Mouse (Mus musculus): ENCODE measurements around the gene Mvb12b.

The Mvb12b gene

DNA sequence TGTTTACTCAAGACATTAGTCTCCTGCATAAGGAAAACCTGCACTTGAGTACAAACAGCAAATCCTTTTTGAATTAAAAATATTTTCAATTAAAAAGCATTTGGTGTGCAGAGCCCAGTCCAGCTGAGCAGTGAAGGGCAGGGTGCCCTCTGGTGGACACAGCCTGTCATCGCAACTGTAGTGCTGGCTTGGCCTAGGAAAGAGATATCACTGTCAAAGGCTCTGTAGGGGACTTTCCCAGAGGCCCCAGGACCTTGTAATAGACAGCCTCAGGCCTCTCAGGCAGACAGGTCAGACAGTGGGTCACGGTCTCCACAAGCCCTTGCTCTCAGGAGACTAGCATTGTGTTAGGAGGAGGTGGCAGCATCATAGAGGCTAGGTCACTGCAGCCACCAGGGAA, 151.0 kb downstream of the Mvb12b start:
- peak; percentile 47 for DNase-seq (ENCODE audit: low read depth, low spot score)

DNA sequence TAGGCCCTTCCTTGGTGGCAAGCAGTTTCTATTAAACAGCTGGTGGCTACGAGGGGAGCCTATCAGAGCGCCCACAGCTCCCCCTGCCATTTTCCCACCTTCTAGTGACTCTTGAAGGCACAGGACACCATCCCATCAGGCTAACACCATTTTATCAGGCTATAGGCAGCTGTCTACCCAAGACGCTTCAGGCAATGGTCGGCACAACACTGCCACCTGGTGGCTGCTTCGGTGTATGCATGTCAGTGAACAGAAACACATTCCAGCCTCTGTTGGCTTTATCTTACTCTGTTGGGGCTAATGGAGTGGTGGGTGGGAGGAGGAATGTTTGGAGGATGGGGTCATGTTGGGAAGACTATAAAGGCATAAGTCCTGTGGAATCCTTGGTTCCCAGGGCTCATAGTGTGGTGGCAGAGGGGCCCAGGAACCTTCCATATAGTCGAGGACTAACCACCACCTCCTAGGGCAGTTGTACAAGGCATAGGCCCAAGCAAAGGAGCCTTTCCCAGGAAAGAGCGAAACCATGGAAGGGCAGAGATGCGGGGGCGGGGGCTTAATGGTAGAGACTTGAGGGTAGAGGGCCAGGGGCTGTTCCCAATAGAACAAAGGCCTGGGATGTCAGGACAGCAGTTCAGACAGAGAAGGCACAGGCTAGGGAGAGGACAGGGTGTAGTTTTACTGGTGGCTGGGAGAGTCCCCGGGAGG, 152.8 kb downstream of the Mvb12b start:
- DNase-seq (ENCODE audit: low read depth, low spot score) = peak; percentile 55

DNA sequence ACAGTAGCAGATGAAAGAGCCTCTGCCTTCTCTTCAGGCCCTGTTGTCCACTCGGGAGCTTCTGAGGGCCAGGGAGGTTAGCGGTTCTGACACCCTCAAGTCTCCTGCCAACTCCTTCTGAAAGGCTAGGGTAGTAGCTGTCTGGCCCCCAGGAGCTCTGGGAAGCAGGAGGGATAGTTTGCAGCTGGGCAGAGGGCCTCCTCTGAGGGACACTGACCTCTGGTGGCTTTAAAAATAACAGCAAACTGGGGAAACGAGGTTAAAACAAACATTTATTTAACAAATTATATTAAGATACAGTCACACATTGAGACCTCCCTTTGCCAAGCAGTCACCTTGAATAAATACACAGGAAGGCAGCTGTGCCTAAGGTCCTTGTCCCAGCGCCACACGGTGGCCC, 158.0 kb downstream of the Mvb12b start:
- DNase-seq (ENCODE audit: low read depth, low spot score) = no peak

DNA sequence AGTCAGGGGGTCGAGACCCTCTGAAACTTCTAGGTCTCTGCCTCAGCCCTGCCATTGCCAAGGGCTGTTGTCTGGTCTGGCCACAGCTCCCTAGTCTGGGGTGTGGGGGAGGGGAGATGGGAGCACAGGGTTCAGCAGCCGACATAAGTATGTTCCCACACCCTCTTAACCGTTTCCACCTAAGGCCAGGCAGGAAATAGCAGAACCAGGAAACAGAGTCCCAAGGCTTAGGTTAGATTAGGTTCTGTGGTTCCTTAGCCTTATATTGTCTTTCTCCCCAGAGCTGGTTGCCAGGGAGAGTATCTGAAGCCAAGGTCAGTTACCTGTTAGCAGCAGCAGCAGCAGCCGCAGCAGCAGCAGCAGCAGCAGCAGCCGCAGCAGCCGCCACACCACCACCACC, 160.5 kb downstream of the Mvb12b start:
- no peak for DNase-seq (ENCODE audit: low read depth, low spot score)

DNA sequence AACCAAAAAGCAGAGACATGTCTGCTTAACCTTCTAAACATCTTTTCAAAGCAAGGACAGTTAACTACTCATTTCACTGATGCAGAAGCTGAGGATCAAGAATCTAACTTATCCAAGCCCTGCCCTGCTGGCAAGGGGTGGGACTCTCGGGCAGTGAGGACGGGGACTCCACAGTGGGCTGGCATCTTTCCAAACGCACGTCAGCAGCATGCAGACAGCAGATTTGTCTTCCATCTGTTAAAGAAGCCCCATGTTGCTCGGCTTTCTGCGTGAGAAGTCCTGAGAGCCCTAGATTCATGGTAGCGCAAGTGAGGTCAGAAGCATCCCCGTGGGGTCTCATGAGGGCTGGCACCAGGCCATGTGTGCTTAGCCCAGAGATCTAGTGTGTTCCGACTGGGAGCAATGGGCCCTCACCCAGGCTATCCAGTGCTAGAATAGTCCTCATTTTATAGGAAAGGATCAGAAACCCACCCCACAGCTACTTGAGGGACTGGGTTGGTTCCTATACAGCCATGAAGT, 167.3 kb downstream of the Mvb12b start:
- DNase-seq (ENCODE audit: low read depth, low spot score) = no peak

DNA sequence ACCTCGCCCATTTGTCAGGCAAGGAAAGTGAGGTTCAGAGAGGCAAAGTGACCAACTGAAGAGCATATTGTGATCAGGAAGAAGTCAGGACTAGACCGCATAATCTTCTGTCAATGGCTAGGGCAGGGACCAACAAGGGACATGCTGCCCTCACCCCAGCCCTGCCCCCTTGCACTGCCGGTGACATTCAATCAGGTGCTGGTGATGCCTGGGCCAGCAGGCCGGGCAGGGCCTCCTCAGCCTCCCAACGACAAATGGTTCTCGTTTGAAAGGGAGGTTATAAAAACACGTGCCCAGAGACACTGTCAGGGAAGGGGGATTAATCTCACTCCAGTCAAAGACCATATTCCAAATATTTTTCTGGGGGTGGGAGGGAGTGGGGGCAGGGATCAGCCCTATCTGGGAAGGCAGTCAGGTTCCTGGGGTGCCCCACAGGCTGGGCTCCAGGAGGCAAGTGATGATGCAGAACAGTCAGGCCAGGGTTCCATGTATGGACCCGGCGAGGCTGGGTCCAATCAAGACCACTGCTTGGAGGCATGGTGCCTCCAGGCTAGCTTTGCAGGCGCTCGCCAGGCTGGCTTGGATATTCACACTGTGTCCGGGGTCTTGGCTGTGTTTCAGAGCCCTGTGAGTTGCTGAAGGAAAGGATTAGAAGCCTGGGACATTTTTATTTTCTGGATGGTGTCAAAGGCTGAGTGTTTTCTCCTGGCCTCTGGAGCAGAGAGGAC, 168.2 kb downstream of the Mvb12b start:
- no peak for DNase-seq (ENCODE audit: low read depth, low spot score)

DNA sequence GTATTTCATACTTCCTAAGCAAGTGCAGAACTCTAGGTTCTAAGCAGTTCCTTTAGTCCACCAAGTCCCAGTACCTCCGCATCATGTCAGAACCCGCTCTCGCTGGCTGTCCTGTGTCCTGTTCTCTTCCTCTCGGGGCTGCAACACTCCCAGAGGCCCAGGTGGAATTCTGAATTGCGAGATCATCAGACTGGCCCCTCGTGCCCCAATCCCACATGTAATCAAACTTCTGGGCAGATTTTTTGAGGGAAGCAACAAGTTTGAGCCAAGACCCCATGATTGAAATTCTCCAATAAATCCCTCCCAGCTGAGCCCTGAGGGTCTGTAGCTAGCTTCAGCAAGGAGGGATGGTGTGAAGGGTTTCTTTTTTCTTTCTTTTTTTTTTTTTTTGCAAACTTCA, 169.2 kb downstream of the Mvb12b start:
- DNase-seq (ENCODE audit: low read depth, low spot score) = no peak

DNA sequence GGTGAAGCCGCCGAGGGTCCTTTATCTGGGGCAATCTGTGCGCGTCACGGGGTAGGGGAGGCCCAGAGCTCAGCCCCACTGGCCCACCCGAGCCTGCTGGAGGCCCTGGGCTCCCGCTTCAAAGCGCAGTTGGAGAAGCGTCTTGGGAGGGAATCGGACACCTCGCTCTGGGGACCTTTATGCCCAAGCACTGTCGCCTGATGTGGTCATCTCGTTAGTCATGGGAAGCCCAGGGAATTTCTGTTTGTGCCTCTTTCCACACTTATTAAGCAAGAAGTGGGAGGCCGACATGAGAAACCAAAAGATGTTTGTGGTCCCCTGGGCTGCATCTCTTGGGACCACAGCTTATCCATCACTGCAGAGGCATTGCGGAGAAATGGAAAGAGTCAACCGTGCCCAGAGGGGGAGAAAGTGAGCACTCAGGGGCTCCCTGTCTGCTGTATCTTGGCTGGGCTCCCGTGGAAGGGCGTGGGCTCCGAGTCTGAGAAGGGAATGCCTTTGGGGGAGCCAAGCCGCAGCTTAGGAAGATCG, 169.9 kb downstream of the Mvb12b start:
- no peak for DNase-seq (ENCODE audit: low read depth, low spot score)

DNA sequence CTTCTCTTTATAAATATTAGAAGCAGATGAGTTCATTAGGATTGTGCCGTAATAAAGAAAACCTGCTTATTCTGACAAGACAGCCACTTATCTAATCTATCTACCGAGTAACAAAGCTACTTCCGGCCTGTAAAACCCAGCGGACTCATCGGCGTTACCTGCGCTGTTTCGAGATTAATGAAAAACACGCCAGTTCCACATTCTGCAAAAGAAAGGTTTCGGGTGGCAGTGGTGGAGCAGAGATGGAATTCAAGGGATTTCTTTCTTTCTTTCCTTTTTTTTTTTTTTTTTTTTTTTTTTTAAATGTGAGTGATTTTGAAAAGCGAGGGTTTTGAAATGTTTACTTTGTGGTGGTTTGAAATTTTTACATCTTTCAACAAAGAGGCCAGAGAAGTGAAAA, 170.4 kb downstream of the Mvb12b start:
- DNase-seq (ENCODE audit: low read depth, low spot score) = no peak

DNA sequence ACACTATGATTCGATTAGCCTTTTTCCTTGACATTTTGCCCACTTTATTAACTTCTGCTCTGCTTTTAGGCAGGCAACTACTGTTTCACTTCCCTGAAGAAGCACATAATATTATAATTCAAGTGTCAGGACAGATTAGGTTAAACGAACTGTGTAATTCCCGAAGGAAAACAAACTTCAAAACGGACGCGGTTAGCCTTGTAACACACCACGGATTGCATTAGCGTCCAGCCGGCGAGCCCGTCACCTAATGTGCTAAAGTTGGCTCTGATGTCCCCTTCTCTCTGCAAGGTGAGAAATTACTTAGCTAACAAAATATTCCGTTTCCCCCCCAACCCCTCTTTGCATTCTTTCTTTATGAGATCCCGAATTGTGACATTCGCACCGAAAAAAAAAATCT, 170.9 kb downstream of the Mvb12b start:
- DNase-seq (ENCODE audit: low read depth, low spot score) = no peak

DNA sequence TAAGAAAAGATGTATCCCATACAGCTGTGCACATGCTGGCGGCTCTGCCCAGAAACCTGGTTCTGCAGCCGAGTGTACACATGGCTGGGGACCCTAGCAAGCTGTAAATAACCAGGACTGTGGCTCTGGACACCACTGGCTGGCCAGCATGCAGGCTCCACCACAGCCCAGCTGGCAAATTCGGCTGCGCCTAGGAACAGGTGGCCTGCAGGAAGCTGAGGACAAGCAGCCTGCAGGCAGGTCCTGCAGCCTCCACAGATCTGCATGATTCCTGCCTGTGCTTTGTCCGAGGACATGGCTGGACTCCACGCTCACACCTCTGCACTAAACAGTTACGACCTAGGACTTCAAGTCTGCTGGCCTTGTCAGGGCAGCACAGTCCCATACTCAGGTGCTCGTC, 172.8 kb downstream of the Mvb12b start:
- no peak for DNase-seq (ENCODE audit: low read depth, low spot score)

DNA sequence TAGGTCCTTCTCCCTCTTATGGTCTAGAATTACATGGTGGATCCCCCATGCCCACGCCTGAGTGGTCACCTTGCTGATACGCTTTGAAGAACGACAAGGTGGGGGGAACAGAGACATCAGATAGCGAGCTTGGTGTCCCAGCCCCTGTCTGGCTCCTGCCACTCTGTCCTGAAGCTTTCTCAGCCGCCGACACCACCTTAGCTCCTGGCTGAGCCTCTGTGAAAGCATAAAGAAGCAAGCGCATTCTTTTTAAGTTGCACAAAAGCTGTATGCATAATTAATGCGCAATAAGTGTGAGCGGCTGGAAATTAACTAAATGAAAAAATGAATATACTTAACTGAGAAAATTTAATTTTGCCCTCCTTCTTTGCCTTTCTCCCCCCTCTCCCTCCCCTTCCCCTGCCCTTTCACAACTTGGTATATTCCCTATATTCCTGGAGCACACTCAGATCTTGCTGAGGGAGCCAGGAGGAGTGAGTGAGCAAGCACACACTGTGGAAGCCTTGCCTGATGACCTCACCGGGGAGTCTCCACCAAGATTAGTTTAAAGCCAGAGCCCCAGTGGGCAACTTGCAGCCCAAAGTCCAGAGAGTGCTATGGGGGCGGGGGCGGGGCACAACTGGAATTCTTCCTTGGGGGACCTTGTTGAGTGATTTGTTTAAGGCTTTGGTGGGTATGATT, 174.0 kb downstream of the Mvb12b start:
- DNase-seq (ENCODE audit: low read depth, low spot score) = no peak

DNA sequence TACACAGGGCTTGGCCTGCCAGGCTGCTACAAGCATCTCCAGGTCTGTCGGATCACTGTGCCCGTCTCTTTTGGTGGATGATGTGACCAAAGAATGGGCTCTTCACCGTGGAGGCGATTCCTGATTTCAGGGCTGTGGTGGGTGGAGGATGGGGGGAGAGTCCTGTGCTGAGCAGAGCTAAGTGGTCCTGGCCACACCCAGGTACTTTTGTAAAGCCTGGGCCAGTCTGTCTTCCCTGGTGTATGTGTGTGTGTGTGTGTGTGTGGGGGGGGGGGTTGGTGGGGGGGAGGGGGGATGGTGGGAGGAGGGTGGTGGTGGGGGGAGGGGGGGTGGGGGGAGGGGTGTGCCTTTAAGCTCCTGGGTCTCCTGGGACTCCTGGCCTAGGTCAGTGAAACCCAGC, 174.9 kb downstream of the Mvb12b start:
- no peak for DNase-seq (ENCODE audit: low read depth, low spot score)

DNA sequence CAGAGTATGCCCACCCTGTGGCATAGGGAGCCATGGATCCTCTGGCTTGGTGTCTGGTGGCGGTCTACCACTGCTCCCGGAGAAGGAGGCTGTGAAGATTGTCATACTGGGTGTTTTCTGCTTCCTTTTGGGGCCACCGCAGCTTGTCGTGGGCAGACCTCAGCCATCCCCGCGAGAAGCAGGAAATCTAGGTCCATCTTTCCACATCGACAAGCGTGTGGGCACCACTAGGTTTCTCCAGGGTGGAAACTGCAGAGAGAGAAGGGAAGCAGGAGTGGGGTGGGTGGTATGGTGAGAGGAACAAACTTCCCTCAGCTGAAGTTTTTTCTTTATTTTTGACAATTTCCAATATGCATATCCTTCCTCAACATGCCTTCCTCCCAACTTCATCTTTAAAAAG, 178.9 kb downstream of the Mvb12b start:
- DNase-seq (ENCODE audit: low read depth, low spot score) = no peak

DNA sequence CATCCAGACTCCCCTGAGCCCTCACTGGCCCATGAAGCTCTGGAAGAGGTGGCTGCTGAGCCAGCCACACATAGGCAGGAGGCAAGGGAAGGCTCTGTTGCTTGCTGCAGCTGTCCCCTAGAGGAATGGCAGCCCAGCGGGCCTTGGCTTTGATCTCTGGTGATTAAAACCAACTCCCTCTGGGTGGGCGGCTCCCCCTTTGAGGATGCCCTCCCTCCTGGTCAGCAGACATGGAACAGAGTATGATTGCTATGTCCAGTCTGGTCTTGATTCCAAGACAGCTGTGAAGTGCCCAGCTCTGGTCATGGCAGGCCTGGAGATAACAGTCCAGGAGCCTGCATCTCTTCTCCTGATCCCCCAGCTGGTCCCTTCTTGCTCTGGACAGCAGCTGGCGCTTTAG, 179.7 kb downstream of the Mvb12b start:
- DNase-seq (ENCODE audit: low read depth, low spot score) = no peak

DNA sequence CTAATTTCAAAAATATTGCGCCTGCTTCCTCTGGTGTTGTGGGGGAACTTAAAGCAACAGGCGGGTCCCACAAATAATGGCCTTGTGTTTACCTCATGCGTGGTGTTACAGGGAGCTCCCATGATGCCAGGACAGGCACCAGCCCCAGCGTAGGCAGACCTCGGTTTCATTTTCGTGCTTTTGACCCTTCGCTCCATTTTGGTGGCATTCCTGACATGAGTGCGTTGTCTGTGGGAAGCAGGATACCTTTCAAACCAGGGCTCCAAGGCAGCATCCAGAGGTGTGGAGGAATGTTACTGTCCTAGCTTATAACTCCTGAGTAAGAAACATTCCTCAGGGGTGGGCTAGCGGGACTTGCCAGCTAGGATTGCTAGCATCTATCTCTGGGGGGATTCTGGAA, 181.3 kb downstream of the Mvb12b start:
- no peak for DNase-seq (ENCODE audit: low read depth, low spot score)

DNA sequence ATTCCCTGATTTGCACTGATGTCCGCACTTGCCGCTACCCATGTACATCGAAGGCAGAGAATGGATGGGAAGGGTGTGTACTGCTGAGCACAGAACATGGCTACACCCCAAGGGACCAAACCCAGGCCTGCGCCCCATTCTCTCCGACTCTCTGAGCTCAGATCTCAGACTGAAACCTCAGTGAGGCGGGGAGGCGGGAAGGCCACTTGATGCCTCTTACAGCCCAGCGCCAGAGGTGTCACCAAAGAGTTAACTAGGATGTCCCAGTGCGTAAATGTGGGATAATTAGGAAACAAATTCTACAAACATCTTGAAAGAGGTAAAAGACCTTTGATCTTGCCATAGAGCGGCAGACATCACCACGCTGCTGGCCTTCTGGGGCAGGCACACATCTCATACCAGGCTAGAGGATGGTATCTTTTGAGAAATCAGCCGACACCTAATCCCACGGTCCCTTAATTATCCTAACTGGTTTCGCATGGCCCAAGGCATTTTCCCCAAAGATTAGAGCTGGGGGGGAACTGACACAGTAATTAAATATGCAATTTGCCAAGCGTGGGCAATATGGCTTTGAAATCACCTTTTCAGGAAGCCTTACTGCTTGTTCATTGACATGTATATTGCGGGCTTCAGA, 181.9 kb downstream of the Mvb12b start:
- no peak for DNase-seq (ENCODE audit: low read depth, low spot score)

DNA sequence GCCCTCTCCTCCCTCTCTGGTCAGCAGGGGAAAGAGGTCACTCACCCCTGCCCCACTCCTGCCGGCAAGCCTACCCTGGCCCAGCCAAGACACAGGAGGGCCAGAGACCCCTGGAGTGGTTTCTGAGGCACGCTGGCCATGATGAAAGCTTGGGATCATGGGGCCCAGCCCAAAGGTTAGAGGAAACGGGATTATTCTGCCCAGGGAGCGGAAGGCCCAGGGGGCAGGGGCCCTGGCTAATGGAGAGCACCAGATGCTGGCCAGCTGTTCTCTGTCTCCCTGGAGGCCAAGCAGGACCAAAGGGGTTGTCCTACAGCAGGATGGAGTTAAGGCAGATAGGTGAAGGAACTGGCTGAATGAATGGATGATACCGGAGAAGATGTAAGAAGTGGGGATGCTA, 184.5 kb downstream of the Mvb12b start:
- DNase-seq (ENCODE audit: low read depth, low spot score) = no peak

DNA sequence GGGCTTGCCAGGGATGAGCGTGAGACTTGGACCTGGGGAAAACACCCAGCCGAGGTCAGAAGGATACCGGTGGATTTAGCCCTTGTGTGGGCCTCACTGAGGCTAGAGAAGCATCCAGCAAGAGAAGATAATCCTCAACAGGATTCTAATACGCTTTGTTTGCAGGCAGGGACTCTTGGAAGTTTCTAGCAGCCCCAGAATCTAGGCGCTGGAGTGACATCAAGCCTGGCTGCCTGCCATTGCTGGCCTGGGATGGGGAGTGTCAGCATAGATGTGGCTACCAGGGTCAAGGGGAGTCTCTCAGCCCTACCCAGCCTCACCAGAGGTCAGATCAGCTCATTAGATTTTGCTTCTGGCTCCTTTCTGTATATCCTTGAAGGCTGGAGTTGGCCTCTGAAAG, 185.0 kb downstream of the Mvb12b start:
- DNase-seq (ENCODE audit: low read depth, low spot score) = no peak

DNA sequence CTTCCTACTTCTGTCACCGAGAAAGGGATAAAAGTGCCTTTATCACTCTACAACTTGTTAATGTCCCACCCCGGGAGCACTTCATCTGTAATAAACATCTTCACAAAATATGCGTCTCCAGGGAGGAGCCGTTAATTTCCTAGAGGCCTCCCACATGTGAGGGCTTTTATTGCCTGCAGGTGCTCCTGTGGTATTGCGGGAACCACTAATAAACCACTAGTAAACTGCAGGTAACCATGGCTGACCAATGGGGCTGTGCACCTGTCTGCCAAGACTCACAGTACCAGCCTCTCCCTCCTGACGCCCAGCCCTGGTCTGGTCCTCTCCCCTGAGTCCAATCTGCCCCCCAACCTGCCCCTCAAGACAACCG, 186.3 kb downstream of the Mvb12b start:
- DNase-seq (ENCODE audit: low read depth, low spot score) = no peak

DNA sequence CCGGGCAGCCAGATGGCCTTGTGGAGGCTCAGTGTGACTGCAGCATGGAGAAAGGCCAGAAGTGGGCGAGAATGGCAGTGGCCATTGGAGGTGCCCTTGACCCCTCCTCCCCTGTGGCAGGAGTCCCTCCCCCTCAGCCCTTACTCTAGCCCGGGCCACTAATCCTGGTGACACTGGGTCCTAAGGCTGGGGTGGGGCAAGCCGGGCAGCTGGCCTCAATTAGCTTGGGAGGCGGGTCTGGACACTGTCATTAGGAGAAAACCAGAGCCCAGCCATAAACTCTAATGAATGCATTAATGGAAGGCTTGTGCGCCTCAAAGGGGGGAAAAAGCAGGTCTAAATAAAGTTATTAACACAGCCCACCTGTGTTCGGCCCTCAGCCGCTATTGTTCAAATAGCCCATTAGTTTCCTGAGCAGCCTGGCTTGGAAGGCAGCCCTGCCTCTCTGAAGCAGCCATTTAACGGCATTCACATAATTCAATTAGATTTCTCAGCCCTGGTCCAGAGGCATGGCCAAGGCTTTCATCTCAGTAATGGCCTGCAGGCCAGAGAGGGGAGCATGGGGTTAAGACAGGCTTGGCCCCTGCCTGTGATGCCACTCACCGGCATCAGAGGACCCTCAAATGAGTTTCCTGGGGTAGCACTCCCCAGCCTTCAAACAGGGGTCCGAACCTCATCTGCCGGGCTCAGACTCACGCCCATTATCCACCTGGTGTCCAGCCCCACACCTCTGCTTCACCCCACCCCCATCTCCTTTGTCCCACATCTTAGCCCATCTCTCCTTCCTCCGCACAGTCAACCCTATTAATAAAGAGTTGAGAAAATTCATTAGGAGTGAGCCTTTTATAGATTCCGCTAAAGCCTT, 186.9 kb downstream of the Mvb12b start:
- DNase-seq (ENCODE audit: low read depth, low spot score) = no peak
